ENCODE assay signal across 7 mouse cellular contexts in the genomic region with DNA sequence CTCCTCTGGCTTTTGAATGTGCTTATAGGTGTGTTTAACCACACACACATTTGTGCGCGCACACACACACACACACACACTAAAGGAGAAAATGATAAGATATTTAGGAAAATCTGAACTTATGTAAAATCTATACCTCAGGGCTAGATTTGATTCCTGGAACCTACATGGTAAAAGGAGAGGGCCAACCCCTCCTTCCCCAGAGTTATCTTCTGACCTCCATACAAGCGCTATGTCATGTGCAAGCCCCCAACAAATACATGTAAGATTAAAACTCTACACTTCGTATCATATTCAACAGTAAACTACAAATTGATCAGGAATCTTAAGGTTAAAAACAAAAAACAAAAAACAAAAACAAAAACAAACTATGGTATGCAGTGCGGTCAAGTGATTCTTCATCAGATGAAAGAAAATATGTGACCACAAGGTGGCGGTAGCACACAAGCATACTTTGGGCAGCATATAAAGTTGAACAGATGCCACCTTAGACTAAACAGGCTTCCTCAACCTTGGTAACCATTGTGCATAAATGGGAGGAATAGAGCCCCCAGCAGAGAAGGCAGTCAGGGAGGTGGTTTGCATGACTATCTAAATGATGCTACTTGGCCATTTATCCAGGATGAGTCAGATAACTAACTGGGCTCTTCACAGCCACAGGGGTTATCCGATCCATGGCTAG. TPM values are rescaled to one million over a fixed set of nuclear protein-coding genes. Genes with fewer than 3 reads are reported as not detected.
DNase-seq lines count a peak whose midpoint lies in the region; ATAC-seq and TF ChIP-seq lines count a peak whose summit lies in the region.

No protein-coding gene starts in this region.

- ATAC-seq in G1E (ENCODE audit: extremely low read depth, insufficient number of reproducible peaks, low FRiP score, poor library complexity, severe bottlenecking), result peak; percentile 45; the same call in 1 of the 2 replicates
- peak; percentile 70; the same call in 1 of the 2 replicates for ATAC-seq in erythroid progenitor cell, adult 5-6 weeks (replicated peaks; ENCODE audit: low FRiP score, poor library complexity, severe bottlenecking)
- peak; percentile 60 for ATAC-seq in hindbrain, embryonic 14.5 days (ENCODE audit: low FRiP score)

- peaks cover 29% of the 10 kb centered on the region for H3K36me3 ChIP-seq in G1E (replicated peaks)
- H3K36me3 ChIP-seq in hindbrain, embryonic 14.5 days (replicated peaks; ENCODE audit: control insufficient read depth, insufficient read depth), result peaks cover 39% of the 10 kb centered on the region

- no peak overlapping the region for H3K9ac ChIP-seq in hindbrain, embryonic 14.5 days

- TF ChIP-seq CTCF in G1E (IDR thresholded peaks at IDR 0.05; ENCODE audit: low read depth, low read length), result peak; percentile 45

- H3K9me3 ChIP-seq in G1E (replicated peaks), result peaks cover 20% of the 10 kb centered on the region
- H3K9me3 ChIP-seq in hindbrain, embryonic 14.5 days (ENCODE audit: control insufficient read depth, low read length), result peaks cover 16% of the 10 kb centered on the region

- H3K27me3 ChIP-seq in G1E (ENCODE audit: insufficient read depth, low read length), result peaks cover 5% of the 10 kb centered on the region; the same call in 1 of the 2 replicates
- H3K27me3 ChIP-seq in hindbrain, embryonic 14.5 days (ENCODE audit: control insufficient read depth, insufficient read depth, low read length), result no peaks in the 10 kb centered on the region

- H3K4me3 ChIP-seq in G1E (ENCODE audit: low read depth, low read length), result no peak overlapping the region
- no peak overlapping the region for H3K4me3 ChIP-seq in hindbrain, embryonic 14.5 days (replicated peaks; ENCODE audit: low read length)

- H3K4me2 ChIP-seq in hindbrain, embryonic 14.5 days (replicated peaks), result no peak overlapping the region

- H3K27ac ChIP-seq in hindbrain, embryonic 14.5 days, result no peak overlapping the region

- DNase-seq in G1E (ENCODE audit: low spot score), result no peak
- peak; percentile 46 to 69 for DNase-seq in adrenal gland, postnatal 36 days
- DNase-seq in hindbrain, embryonic 14.5 days (ENCODE audit: low spot score), result peak; percentile 83
- DNase-seq in layer of hippocampus, postnatal 14 days (ENCODE audit: low spot score in 2 of 2), result peak; percentile 50 to 81
- DNase-seq in lung, postnatal 36 days, result peak; percentile 91
- DNase-seq in skeletal muscle tissue, adult 2 months (ENCODE audit: low read depth, low spot score), result peak; percentile 22

- peaks cover 5% of the 10 kb centered on the region; the same call in 1 of the 2 replicates for H3K4me1 ChIP-seq in G1E (ENCODE audit: insufficient read depth, low read depth, low read length)
- H3K4me1 ChIP-seq in hindbrain, embryonic 14.5 days (replicated peaks; ENCODE audit: control insufficient read depth, insufficient read depth, low read length), result no peaks in the 10 kb centered on the region

- 55% methylated on average over 7 of the region's 7 CpGs for WGBS in hindbrain, embryonic 14.5 days

RNA-seq across cellular contexts. Expression of a gene that starts 6.9 kb away (rescaled TPM):
- total RNA-seq in G1E (2014; fragmentation: Nextera tagmentation) (26.8 and 30.0 TPM in 2 replicates), G1E (2017) (24.1 and 31.4 TPM in 2 replicates)
- 0.28 and 0.31 TPM in 2 replicates for polyA plus RNA-seq in G1E (2012)
- 10 to 100 TPM; 19.4 to 20.6 TPM for total RNA-seq in adrenal gland, postnatal 36 days (2021)
- 5.0 and 9.2 TPM in 2 replicates for total RNA-seq in erythroid progenitor cell, adult 5-6 weeks (2015; ENCODE audit: low replicate concordance)
- 2.7 and 24.4 TPM in 2 replicates for total RNA-seq in erythroid progenitor cell, adult 5-6 weeks (2017; ENCODE audit: low replicate concordance)
- polyA plus RNA-seq in hindbrain, embryonic 14.5 days (2014; fragmentation: Nextera tagmentation; extraction: Ambion mirVana), result 21.9 and 25.5 TPM in 2 replicates
- 10 to 100 TPM; 25.3 to 28.6 TPM for total RNA-seq in layer of hippocampus, postnatal 14 days (2021)

RNA-seq across cellular contexts. Expression of a gene that starts 25.6 kb away (rescaled TPM):
- total RNA-seq in G1E (2014; fragmentation: Nextera tagmentation) (43.1 and 46.0 TPM in 2 replicates), G1E (2017) (17.2 and 22.2 TPM in 2 replicates)
- polyA plus RNA-seq in G1E (2012), result 2.4 and 4.1 TPM in 2 replicates
- total RNA-seq in adrenal gland, postnatal 36 days (2021), result 10 to 100 TPM; 21.8 to 22.0 TPM
- total RNA-seq in erythroid progenitor cell, adult 5-6 weeks (2015; ENCODE audit: low replicate concordance), result 19.3 and 24.1 TPM in 2 replicates
- total RNA-seq in erythroid progenitor cell, adult 5-6 weeks (2017; ENCODE audit: low replicate concordance), result 11.6 and 23.1 TPM in 2 replicates
- 37.3 and 39.4 TPM in 2 replicates for polyA plus RNA-seq in hindbrain, embryonic 14.5 days (2014; fragmentation: Nextera tagmentation; extraction: Ambion mirVana)
- 10 to 100 TPM; 31.7 to 34.5 TPM for total RNA-seq in layer of hippocampus, postnatal 14 days (2021)

RNA-seq across cellular contexts. Expression of a gene that starts 54.3 kb away (rescaled TPM):
- 109 and 129 TPM in 2 replicates for total RNA-seq in G1E (2014; fragmentation: Nextera tagmentation)
- total RNA-seq in G1E (2017), result 58.4 and 64.2 TPM in 2 replicates
- 1.4 and 2.0 TPM in 2 replicates for polyA plus RNA-seq in G1E (2012)
- total RNA-seq in adrenal gland, postnatal 36 days (2021), result 10 to 100 TPM; 36.8 to 38.1 TPM
- 10.9 and 20.9 TPM in 2 replicates for total RNA-seq in erythroid progenitor cell, adult 5-6 weeks (2015; ENCODE audit: low replicate concordance)
- total RNA-seq in erythroid progenitor cell, adult 5-6 weeks (2017; ENCODE audit: low replicate concordance), result 8.7 and 10.1 TPM in 2 replicates
- 90.6 and 92.2 TPM in 2 replicates for polyA plus RNA-seq in hindbrain, embryonic 14.5 days (2014; fragmentation: Nextera tagmentation; extraction: Ambion mirVana)
- 10 to 100 TPM; 55.8 to 56.1 TPM for total RNA-seq in layer of hippocampus, postnatal 14 days (2021)
